Mouse (Mus musculus): ENCODE data around the gene Efcab11.

Efcab11 gene

DNA sequence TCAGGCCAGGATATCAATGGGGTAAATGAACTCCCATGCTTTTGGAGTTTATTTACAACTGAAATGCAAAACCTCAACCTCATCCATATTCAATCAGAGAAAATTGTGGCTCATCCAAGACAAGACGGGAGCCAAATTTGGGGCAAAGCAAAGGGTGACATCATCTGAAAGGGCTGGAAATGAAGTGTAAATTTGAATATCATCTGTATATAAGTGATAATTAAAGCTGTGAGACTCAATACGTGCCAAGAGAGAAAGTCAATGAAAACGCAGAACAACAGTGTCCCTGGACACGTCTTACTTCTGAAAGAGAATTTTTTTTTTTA lies 212.4 kb downstream of the Efcab11 start:
- DNase-seq (ENCODE audit: low spot score), result no peak

DNA sequence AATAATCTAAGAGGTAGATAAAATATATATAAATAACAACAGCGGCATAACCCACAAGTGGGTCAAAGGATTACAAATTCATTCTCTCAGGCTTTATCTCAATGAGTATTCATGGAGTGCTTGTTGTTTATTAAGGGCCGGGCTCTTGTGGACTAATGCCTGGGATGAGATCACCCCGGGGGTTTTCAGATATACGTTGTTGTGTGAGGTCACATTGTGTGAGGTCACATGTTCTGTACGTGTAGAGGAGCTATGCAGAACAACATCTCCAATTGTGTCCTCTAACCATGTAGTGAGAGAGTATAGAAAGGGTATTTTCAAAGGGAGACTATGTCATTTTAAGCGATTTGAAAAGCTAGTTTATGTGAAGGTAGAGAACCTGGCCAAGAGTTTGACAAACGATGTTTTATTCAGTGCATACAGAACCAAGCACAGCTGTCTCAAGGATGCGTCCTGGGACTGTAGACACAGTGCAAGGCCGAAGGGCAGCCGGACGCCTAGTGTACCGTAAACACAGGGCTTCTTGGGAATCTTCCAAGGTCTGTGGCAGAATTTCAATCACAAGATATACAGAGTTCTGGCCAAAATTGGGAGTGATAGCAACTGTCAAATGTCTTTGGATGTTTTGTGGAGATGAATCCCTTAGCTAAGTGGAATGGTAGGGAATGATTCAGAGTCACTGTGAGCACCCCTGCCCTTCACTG lies 212.9 kb downstream of the Efcab11 start:
- DNase-seq (ENCODE audit: low spot score), result peak; percentile 43

DNA sequence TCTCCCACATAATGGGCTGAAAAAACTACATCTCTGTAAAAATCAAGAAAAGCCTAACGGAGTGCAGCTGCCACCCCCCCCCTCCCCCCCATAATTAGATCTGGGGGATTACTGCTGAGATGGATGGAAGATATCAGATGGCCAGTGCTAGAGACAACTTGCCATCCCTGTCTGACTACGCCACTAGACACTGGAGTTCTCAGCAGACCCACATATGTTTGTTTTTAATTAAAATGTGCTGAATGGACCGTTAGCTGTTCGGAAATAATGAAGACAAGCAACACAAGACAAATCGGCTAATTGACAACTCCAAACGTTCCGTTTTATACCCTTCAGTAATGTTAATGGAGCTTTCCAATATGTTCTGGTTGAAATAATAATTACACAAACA lies 213.5 kb downstream of the Efcab11 start:
- DNase-seq (ENCODE audit: low spot score), result no peak

DNA sequence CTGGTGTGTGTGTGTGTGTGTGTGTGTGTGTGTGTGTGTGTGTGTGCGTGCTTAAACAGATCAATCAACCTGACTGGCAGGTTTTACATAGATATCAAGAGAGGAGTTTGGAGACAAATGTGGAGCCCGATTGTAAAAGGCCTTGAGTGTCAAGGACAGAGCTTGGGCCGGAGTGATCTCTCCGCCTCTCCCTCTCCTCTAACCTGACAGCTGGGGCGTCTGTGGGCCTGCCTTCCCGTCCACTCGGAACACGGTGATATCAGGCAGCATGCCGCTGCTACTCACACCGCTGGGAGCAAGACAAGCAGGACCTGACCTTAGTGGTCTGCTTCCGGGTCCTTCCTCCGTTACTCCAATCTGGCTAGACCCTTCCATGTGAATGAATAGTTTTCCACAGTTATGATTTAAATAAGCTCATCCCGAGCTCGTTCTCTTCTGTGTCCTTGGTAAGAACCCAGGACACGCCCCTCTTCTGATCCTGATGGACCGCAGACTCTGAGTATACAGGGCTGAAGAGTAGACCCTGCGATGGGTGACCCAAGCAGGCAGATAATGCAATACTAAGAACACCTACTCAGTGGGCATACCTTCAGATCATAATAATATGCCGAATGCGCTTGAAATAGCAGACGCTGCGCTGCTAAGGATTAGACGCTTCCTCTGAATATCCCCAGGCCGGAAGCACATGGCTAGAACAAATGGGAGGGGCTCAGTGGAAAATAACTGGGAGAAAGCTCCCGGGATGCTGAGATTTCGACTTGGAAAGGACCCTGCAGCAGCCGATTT lies 214.1 kb downstream of the Efcab11 start:
- DNase-seq (ENCODE audit: low spot score), result peak; percentile 22

DNA sequence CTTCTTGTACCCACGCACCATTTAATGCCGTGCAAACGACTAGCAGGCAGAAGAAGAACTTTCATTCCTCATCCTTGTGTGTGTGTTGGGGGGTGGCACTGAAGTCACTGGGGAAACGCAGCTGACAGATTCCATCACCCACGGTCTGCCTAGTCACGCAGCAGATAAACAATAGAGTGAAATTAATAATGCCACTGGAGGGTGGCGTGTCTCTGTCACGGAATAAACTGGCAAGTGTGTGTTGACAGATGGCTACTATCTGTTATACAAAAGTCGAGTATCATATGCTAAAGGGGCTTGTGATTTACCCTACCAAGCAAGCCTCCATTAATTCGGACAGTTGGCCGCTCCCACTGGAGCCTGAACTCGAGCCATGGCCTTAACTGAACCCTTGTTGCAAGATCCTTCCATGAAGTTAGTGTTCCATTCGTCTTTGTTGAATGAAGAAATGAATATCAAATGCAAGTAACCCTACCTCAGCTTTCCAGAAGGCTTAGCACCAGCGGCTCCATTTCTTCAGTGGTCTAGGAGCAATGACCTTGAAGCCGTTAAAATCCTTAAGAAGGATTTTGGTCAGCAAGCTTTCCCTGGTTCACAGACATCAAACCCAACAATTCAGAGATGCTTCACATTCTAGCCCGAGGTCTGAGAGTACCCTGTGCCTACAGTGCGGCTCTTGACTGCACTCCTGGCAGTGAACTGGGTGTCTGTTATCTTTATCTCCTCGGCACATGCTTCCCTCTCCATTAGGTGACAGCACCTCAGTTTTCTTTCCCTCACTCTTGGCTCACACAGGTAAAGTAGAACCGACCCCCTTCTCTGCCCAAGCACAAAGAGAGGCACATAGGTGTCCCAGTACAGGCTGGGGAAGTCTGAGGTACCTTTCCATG lies 229.0 kb downstream of the Efcab11 start:
- DNase-seq (ENCODE audit: low spot score), result no peak

DNA sequence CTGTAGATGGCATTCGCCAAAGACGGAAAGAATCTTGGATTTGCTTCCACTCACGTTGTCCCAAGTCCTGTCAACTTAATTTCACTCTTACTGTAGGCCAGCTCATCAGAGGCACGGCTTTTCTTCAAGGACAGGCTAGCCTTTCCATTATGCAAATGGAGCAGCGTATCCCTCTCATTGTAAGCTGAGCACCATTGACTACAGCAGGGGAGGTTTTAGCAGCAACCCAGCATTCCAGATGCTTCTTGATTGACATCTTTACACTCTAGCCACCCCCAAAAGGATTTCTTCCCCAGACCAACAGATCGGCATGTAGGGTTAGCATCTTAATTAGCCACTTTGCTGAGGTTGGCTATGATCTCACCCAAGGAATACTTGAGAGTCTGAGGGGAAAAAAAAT lies 231.8 kb downstream of the Efcab11 start:
- no peak for DNase-seq (ENCODE audit: low spot score)

DNA sequence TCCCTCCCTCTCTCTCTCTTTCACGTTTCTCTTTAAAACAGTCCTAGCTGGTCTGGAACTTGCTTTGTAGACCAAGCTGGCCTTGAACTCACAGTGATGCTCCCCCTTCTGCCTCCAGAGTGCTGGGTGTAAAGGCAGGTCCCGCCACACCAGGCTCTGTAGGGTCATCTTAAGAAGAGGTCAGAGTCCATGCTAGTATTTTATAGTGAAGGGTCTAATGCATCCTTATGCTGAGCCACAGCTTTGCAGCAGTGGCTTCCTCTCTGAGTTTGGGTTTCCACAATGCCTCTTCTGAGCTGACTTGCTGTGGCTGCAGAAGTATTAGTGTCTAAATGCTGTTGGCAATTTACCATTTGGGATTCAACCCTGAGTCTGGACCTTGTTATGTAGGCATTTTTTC lies 234.5 kb downstream of the Efcab11 start:
- DNase-seq (ENCODE audit: low spot score), result no peak

DNA sequence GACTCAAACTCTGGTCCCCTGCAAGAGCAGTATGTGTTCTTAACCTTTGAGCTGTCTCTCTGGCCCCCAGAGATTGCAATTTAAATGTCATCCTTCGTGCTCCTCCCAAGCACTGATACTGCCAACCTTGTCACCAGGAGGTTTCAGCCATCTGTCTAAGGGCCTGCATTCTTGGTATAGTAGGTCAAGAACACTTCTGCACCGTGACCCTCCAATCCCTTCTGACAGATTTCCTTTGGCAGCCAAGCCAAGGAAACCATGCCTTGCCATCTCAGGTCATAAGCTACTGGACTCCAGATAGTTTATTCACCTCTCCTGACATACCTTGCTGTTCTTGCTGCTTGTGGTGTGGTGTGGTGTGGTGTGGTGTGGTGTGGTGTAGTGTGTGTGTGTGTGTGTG lies 235.5 kb downstream of the Efcab11 start:
- DNase-seq (ENCODE audit: low spot score), result no peak

DNA sequence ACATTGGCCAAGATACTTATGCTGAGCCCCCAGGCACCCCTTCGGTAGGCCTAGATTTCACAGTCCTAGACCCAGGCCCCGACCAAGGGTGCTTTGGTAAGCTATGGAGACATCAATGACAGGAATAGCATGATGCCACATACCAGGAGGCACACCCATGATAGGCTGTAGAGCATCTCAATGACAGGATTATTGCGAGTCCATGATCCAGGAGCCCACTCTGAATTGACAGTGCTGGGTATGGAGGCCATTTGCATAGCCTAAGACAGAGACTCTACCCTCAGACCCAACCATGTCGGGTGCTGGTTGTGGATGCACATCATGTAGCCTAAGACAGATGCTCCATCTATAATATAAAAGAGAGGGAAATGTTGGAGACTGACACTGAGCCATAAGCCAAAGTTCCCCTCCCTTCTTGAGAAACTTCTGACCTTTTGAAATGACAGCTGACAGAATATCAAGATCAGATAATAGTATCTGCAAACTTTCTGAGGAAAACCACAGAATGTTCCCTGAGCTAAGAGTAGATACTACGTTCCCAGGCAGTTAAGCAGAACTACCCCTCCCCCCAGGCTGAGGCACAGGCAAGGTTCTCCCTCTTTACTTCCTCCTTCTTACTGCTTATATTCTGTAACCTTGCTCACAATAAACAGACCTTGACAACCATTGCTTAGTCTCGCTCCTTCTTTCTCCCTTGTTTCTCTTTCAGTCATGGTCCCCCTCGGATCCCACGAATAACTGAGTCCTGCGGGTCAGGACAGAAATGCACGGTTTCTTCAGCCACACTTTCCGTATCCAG lies 237.5 kb downstream of the Efcab11 start:
- DNase-seq (ENCODE audit: low spot score), result no peak

DNA sequence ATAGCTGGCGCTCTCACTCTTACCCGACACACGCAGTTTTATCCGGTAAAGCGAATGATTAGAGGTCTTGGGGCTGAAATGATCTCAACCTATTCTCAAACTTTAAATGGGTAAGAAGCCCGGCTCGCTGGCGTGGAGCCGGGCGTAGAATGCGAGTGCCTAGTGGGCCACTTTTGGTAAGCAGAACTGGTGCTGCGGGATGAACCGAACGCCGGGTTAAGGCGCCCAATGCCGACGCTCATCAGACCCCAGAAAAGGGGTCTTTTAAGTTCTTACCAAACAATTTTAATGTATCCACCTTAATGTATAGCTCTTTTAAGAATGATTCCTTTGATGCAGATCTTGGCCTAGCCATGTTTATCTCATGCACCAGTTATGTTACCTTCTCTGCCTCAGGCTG lies 238.8 kb downstream of the Efcab11 start:
- peak; percentile 75 for DNase-seq (ENCODE audit: low spot score)

DNA sequence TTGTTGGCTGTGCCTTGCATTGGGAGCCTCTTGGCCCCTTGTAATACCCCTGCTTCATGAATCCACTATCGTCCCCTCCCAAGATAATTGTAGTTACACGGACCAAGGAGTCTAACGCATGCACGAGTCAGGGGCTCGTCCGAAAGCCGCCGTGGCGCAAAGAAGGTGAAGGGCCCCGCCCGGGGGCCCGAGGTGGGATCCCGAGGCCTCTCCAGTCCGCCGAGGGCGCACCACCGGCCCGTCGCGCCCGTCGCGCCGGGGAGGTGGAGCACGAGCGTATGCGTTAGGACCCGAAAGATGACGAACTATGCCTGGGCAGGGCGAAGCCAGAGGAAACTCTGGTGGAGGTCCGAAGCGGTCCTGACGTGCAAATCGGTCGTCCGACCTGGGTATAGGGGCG lies 239.3 kb downstream of the Efcab11 start:
- DNase-seq (ENCODE audit: low spot score), result no peak

Data from ovary, postnatal 36 days (tissue).